Mouse (Mus musculus) megakaryocyte-erythroid progenitor cell, adult 5-6 weeks (primary cell): ENCODE results near the gene Xlr. TPM values are rescaled to one million over a fixed set of nuclear protein-coding genes. Genes with fewer than 3 reads are reported as not detected.
"Not testable (repeated sequence)": the region's sequence is repeated elsewhere in the genome, so short reads cannot be mapped to it uniquely, and the experiment has no call there.

ENCODE experiments used
- ATAC-seq: replicated peaks from 2 replicates; pipeline ENCODE4 v1.8.0; 2016; ENCODE audit warnings: mild to moderate bottlenecking, inconsistent platforms; ENCODE audit not compliant: severe bottlenecking, poor library complexity, low FRiP score, low TSS enrichment
- total RNA-seq, 2 experiments: library from RNA; stranded (forward) in 1 of 2; stranded (reverse) in 1 of 2; fragments of 200-1000, 215-1000 nt in 1 of 2; fragments of >200 nt in 1 of 2; fragmentation: Nextera tagmentation in 1 of 2; gene quantifications; 2 replicates each; pipeline ENCODE4 v1.2.3; 2014 to 2017

Gene Xlr
- total RNA-seq (2014; fragmentation: Nextera tagmentation), result 3.8 TPM in 1 of 2 replicates, not detected in the other
- total RNA-seq (2017), result 3.9 and 6.0 TPM in 2 replicates

- not testable (repeated sequence) for ATAC-seq
Observed at GRCm38 (mm10) chrX:53797519-53797918, at the start of gene Xlr. Gene Xlr, minus strand, starts transcription at chrX:53797706.

DNA sequence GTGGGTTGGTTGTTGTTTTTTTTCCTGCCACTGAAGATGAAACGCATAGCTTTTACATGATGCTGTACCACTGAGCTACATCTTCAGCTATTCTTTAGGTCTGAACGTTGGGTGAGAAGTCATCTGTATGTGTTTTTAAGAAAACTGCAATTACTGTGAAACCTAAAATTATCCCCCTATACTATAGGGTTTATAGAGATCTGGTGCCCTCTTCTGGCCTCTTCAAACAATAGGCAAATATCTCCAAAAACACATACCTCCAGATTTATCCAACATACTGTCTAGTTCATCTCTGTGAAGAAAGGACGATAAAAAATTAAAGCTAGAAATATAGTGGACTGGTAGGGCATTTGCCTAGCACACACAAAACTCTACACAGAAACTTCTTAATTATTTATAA is 1.6 kb upstream of the Xlr start:
- no peak for ATAC-seq

DNA sequence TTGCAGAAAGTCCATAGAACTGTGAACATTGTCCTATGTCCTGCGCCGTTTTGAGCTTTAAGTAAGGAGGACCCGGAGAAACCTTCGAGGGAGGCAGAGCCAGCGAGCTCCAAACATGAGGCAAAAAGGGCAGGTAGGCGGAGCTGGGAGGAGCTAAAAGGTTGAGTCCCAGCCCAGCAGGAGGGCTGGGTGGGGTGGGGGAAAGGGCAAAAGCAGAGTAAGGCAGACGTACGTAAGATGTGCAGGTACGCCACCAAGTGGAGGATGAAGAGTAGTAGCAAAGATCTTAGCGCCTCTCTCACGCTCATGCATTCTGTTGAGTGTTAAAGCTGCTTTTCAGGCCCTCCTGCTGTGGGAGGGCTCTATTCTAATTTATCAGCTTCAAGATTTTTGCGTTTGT is 21.2 kb downstream of the Xlr start, which contains the start of gene Zfp36l3:
Gene Zfp36l3 (minus strand): TSS at position 119 of the 400 bp plus-strand sequence.
- ATAC-seq, result no peak

GRCm38 (mm10) chrX:53757736-53758135 is 39.8 kb downstream of the Xlr start, which contains the start of gene 1700013H16Rik:
Gene 1700013H16Rik, minus strand, starts transcription at chrX:53757831.
- ATAC-seq, result no peak

- ATAC-seq, result no peak
Observed at GRCm38 (mm10) chrX:53752851-53753250, 44.7 kb downstream of the Xlr start.

DNA sequence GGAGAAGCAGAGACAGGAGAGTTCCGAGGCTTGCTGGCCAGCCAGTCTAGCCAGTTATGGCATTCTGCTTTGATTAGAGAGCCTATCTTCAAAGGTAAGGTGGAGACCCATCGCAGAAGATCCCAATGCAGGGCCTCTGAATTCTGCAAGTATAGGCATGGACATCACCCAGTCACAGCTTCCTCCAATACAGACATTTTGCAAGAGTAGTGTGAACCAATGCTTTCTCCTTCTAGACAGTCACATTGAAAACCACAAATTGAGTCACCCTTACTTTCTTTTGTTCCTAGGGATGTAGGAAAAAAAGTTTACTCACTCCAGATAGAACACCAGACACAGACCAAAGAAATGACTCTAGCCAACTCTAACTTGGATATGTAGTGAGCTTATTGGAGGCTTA is 68.5 kb downstream of the Xlr start:
- no peak for ATAC-seq

Other genes with a start within 250 kb of the Xlr start
- not detected in 2 replicates for gene Rtl8c, start 189.7 kb downstream of the Xlr start, total RNA-seq (2014; fragmentation: Nextera tagmentation)
- gene Rtl8c, start 189.7 kb downstream of the Xlr start, total RNA-seq (2017), result 11.2 TPM in 1 of 2 replicates, not detected in the other
- not detected in 2 replicates for gene Gm14597, start 188.7 kb downstream of the Xlr start, total RNA-seq (2014; fragmentation: Nextera tagmentation)
- gene Gm14597, start 188.7 kb downstream of the Xlr start, total RNA-seq (2017), result not detected in 2 replicates
- gene Rtl8a, start 154.0 kb downstream of the Xlr start, total RNA-seq (2014; fragmentation: Nextera tagmentation), result 6.0 and 10.0 TPM in 2 replicates
- gene Rtl8a, start 154.0 kb downstream of the Xlr start, total RNA-seq (2017), result 5.1 and 6.7 TPM in 2 replicates
- gene Rtl8b, start 127.3 kb downstream of the Xlr start, total RNA-seq (2014; fragmentation: Nextera tagmentation), result 4.1 and 14.3 TPM in 2 replicates
- gene Rtl8b, start 127.3 kb downstream of the Xlr start, total RNA-seq (2017), result 0.14 and 0.65 TPM in 2 replicates
- not detected in 2 replicates for gene 4930502E18Rik, start 72.9 kb downstream of the Xlr start, total RNA-seq (2014; fragmentation: Nextera tagmentation)
- not detected in 2 replicates for gene 4930502E18Rik, start 72.9 kb downstream of the Xlr start, total RNA-seq (2017)
- not detected in 2 replicates for gene 1700013H16Rik, start 39.9 kb downstream of the Xlr start, total RNA-seq (2014; fragmentation: Nextera tagmentation)
- gene 1700013H16Rik, start 39.9 kb downstream of the Xlr start, total RNA-seq (2017), result not detected in 2 replicates
- not detected in 2 replicates for gene Zfp36l3, start 21.3 kb downstream of the Xlr start, total RNA-seq (2014; fragmentation: Nextera tagmentation)
- not detected in 2 replicates for gene Zfp36l3, start 21.3 kb downstream of the Xlr start, total RNA-seq (2017)